Mouse (Mus musculus) c-Kit-positive CD71-positive TER-119-positive erythroid progenitor cells, embryonic 14.5 days (primary cell): ENCODE data around the gene Mpc2.

ENCODE experiments used
- DNase-seq: peaks from one replicate; pipeline ENCODE4 v3.0.0-alpha.2; 2013; ENCODE audit warnings: low spot score

Mpc2 gene

GRCm38 (mm10) chr1:165460360-165460800 lies at the start of gene Mpc2, which contains the start of gene Dcaf6:
Mpc2 (plus strand) TSS chr1:165460637.
Dcaf6 (minus strand) TSS chr1:165460475.
- DNase-seq: peak; percentile 98

GRCm38 (mm10) chr1:165421357-165421915 lies 39.0 kb upstream of the Mpc2 start:
- no peak for DNase-seq

DNA sequence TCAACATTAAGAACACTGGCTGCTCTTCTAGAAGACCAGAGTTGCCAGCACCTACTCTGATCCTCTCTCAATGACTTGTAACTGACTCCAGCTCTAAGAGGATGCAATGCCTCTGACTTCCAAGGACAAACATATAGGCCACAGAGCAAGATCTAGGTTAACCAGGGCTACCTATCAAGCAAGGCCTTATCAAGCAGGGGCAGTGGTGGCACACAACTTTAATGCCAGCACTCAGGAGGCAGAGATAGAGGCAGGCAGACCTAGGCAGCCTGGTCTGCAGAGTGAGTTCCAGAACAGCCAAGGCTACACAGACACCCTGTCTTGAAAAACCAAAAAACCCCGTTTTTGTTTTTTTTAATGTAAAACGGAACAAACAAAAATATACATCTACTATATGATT lies 34.2 kb upstream of the Mpc2 start:
- peak; percentile 40 for DNase-seq

DNA sequence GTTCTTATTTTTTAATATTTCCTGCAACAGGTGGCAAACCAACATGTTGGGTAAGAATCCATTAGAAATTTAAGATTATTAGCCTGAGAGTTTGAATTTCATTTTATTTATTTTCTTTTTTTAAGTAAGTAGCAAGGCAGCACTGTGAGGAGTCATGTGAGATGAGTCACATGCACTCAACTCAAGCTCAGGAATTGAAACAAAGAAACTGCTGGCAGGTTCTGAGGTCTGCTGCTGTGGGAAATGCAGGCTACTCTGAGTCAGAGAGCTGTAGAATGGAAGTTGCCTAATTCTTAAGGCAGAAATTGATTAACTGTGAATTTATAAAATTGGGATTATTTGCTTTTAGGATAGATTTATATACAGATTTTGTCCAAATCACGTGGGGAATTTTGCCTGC lies 27.6 kb upstream of the Mpc2 start:
- no peak for DNase-seq

DNA sequence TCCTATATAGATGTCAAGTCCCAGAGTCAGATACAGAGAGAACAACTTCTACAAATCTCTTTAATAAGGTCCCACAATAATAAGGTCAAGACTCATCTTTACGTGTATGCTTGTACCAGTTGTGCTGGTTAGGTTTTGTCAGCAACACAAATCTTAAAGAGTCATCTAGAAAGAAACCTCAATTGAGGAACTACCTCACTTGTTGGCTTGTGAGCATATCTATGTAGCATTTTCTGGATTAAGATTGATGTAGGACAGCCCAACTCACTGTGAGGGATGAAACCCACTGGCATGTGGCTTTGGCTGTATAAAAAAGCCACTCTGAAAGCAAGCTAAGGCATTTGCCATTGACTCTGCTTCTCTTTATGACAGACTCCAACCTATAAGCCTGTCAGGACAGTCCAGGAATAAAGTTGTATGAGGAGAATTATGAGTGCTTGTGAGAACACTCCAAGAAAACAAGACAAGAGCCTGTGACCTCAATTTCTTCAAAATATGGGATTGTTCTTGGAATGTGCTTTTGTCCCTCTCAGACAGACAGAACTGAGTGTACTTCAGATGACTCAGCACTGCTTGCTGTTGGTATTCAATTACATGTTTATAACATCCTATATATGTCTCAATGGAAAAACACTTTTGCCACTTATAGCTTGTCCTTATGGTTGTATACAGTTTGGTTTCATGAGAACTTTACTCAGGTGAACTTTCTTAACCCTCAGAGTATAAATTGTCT lies 22.0 kb upstream of the Mpc2 start:
- peak; percentile 29 for DNase-seq

DNA sequence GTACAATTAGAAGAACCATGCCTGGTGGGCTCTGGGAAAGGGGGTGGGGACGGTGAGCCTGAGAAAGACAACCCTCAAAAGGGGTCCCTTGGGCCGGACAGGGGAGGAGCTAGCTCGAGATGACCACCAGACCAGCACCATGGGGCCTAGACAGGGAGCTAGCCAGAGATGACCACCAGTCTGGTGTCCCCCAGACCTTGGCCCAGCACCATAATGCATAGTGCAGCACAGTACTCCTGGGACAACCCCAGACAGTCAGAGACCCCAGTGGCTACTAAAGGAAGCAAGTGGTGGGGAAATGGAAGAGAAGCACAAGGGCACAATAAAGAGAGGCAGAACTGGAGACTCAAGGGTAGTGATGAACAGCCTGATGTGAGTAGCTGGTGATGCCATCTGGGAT lies 19.6 kb upstream of the Mpc2 start:
- DNase-seq: no peak

- DNase-seq: no peak
These were observed 19.2 kb upstream of the Mpc2 start for GRCm38 (mm10) chr1:165441201-165441600.

- no peak for DNase-seq
These were observed 18.7 kb upstream of the Mpc2 start for GRCm38 (mm10) chr1:165441719-165442118.

- no peak for DNase-seq
These were observed 1.4 kb upstream of the Mpc2 start for GRCm38 (mm10) chr1:165459041-165459502.

DNA sequence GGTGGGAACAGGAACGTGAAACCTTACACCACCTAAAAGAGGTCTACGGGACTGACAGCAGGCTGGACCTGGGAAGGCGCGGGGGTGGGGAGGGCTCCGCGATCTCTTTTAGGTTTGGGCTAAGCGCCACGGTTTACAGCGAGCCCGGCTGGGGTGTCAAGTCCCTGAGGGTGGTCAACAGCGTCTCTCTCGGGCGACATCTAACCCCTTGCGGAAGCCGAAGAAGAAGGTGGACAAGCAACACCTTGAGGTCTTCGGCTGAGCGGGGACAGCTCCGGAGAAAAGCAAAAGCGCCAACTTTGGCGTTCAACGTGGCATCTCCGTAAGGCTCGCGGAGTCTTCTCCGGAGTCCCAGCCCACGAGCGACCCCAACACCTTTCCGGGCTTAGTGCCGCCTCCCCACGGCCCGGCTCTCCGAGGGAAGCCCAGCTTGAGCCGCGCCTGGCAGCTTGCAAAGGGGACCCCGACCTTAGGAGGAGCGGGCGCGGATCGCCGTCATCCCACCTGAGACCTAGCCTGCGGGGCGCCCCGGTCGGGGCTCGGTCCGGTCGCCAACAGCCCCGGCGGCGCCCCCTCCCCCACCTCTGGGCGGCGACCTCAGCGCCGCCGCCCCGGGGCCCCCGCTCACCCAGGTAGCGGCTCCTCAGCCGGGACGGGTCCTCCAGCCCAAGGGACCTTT lies 795 bp upstream of the Mpc2 start:
- DNase-seq: peak; percentile 57

GRCm38 (mm10) chr1:165460801-165461377 lies 452 bp downstream of the Mpc2 start:
- peak; percentile 99 for DNase-seq

DNA sequence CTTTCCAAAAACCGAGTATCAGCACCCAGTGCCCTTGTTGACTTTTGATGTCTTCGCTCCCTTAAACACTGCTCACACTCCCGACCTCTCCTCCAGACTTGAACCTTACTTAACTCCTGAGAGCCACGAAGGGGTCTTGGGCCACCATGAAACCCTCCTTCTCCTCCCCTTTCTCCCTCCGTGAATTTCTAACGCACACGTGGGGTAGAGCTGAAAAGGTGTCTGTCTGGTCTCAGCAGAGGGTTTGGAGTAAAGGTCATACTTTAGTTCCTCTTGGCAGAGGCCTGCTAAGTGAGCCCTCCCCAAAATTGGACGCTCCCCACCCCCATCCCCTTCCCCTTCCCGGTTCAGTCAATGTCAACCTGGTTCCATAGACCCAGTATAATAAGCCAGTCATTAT lies 1.2 kb downstream of the Mpc2 start:
- peak; percentile 43 for DNase-seq

DNA sequence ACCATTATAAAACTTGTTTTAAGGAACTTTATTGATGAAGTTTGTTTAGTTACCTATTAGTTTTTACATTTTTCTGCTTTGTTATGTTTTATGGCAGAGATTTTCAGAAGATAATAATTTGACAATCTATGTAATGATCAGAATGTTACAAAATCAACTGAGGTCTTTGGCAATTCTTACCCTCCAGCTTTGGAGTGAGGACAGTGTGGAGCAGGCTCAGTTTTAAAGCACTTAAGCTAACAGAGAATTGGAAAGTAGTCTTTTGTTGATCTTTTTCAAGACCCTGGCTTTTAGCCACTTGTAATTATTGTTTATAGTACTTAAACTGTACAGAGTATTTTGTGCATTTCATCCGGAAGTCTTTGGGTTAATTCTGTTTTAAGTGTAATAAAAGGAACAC lies 2.4 kb downstream of the Mpc2 start:
- DNase-seq: no peak

- DNase-seq: no peak
These were observed 4.1 kb downstream of the Mpc2 start for GRCm38 (mm10) chr1:165464574-165464973.

DNA sequence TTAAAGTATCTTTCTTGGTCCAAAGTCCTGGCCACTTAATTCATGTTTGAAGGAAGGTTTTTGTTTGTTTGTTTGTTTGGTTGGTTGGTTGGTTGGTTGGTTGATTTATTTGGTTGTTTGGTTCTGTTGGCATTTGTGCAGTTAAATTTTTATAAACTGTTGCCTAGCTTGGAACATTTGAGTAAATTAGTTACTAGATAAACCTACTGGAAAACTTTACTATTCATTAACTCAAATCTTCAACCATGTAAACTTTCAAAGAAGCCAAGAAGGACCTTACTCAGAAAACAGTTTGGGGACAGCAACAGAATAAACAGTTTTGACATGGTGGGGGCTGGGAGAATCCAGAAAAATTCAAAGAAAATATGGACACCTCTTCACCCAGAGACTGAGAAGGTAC lies 8.5 kb downstream of the Mpc2 start:
- no peak for DNase-seq

GRCm38 (mm10) chr1:165469717-165470116 lies 9.3 kb downstream of the Mpc2 start:
- DNase-seq: no peak

DNA sequence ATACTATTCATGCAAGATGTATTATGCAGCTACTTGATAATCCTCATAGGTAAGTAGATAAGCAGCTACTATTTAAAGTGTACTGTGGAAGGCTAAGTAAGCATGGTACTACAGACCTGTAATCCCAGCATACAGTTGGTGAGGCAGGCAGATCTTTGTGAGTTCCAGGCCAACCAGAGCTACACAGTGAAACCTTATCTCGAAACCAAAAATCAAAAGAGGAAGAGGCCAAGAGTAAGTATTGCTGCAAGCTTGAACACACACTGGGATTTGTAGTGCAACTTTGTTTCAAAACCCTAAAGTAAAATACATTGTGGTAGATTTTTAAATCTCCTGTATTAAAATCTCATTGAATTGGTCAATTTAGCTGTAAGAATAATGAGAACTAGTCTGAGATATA lies 11.1 kb downstream of the Mpc2 start:
- DNase-seq: no peak

GRCm38 (mm10) chr1:165484688-165485233 lies 24.3 kb downstream of the Mpc2 start, which contains the start of gene Adcy10:
Adcy10 (plus strand) TSS chr1:165485183.
- DNase-seq: no peak

DNA sequence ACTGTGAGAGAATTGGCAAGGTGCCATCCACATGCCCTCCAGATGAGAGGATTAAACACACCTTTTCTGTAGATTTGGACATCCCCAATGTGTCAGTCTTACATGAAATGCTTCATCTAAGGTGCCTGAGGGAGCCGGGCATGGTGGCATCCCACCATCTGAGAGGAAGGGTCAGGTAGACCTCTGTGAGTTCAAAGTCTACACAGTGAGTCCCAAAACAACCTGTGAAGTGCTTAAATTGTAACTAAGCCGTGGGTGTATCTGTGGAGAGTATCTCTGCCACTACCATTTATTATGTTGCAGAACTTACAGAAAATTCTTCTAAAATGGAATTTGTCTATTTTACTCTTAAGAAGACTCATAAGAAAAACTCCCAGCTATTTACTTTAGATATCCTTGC lies 25.7 kb downstream of the Mpc2 start:
- no peak for DNase-seq

DNA sequence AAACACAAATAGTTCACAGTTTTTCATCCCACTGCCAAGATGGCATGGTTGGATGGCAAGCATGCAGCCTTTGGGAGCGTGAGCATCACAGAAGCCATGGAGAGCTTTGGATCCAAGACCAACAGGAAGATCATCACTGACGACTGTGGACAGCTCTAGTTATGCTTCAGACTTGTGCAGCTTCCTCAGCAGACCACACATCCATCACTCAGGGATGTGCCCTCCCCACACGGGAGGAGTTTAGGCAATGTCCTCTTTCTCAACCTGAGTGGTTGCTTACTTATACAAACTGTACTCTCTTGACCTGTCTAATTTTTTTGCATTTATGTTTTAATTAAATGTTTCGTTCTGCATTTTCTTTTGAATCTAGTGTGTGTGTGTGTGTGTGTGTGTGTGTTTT lies 28.8 kb downstream of the Mpc2 start:
- DNase-seq: no peak

GRCm38 (mm10) chr1:165498856-165499255 lies 38.4 kb downstream of the Mpc2 start:
- no peak for DNase-seq

DNA sequence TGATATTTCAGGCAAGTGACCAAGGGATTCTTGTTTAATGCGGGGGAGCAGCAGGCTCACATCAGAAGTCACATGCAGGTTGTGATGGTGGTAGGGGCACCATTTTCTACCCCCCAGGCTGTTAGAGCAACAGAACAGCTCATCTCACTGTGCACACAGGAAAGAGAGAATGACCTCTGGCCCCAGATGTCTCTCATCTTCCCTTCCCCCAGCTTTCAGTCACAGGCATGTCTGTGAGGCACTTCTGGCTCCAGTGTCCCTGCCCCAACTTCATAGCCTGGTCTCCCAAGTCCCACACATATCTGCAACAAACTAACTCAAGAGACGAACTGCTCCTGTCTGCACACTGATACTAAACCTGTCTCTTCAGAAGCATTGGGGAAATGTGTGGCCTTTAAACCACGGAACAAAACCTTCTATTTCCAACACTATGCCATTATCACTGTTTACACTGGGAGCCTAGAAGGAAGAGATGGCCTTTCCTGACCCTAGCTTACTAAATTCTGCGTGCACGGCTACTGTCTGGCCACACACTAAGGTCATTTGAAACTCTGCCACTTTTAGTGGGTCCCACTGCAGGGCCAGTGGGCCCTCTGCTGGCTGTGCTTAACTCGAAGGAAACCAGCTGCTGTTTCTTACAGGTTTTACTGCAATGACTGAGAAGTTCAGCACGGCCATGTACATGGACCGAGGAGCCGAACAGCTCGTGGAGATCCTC lies 43.0 kb downstream of the Mpc2 start:
- no peak for DNase-seq
